Mouse (Mus musculus) thymus, postnatal 10 days (tissue): ENCODE measurements around the gene Platr17.
"Not testable (repeated sequence)": the region's sequence is repeated elsewhere in the genome, so short reads cannot be mapped to it uniquely, and the experiment has no call there.

Source experiments
- DNase-seq, 2 experiments: peaks; one replicate each; pipeline ENCODE4 v3.0.0; 2021; ENCODE audit warnings: low spot score in 2 of 2

Gene Platr17

GRCm38 (mm10) chr17:33904835-33905234 lies at the start of gene Platr17:
Gene Platr17 (plus strand): TSS chr17:33905135.
- not testable (repeated sequence) for DNase-seq

- DNase-seq, result no peak
Observed at GRCm38 (mm10) chr17:33857816-33858215, 47.1 kb upstream of the Platr17 start.

- DNase-seq, result peak; percentile 51 to 67
Observed at GRCm38 (mm10) chr17:33865330-33866030, 39.5 kb upstream of the Platr17 start.

GRCm38 (mm10) chr17:33873537-33873936 lies 31.4 kb upstream of the Platr17 start, which contains the start of gene Gm7029:
Gene Gm7029 (plus strand): TSS chr17:33873837.
- DNase-seq, result not testable (repeated sequence)

GRCm38 (mm10) chr17:33874411-33874810 lies 30.5 kb upstream of the Platr17 start:
- peak in 1 of 2 experiments; percentile 10 for DNase-seq

- DNase-seq, result not testable (repeated sequence)
Observed at GRCm38 (mm10) chr17:33875797-33876196, 29.1 kb upstream of the Platr17 start.

- not testable (repeated sequence) for DNase-seq
Observed at GRCm38 (mm10) chr17:33884320-33884719, 20.6 kb upstream of the Platr17 start.

- not testable (repeated sequence) for DNase-seq
Observed at GRCm38 (mm10) chr17:33887802-33888201, 17.1 kb upstream of the Platr17 start.

GRCm38 (mm10) chr17:33888230-33888629 lies 16.7 kb upstream of the Platr17 start:
- DNase-seq, result not testable (repeated sequence)

GRCm38 (mm10) chr17:33889941-33890532 lies 14.9 kb upstream of the Platr17 start:
- DNase-seq, result not testable (repeated sequence)

GRCm38 (mm10) chr17:33890533-33891059 lies 14.3 kb upstream of the Platr17 start, which contains the start of gene Kifc1:
Gene Kifc1 (minus strand): TSS chr17:33890661.
- peak; percentile 99 for DNase-seq

- no peak for DNase-seq
Observed at GRCm38 (mm10) chr17:33891357-33891756, 13.6 kb upstream of the Platr17 start.

GRCm38 (mm10) chr17:33891892-33892291 lies 13.0 kb upstream of the Platr17 start:
- DNase-seq, result not testable (repeated sequence)

GRCm38 (mm10) chr17:33892429-33892828 lies 12.5 kb upstream of the Platr17 start:
- no peak for DNase-seq

GRCm38 (mm10) chr17:33893011-33893410 lies 11.9 kb upstream of the Platr17 start:
- DNase-seq, result not testable (repeated sequence)

- no peak for DNase-seq
Observed at GRCm38 (mm10) chr17:33897114-33897794, 7.7 kb upstream of the Platr17 start.

- DNase-seq, result not testable (repeated sequence)
Observed at GRCm38 (mm10) chr17:33898193-33898592, 6.7 kb upstream of the Platr17 start.

- DNase-seq, result no peak
Observed at GRCm38 (mm10) chr17:33899642-33900041, 5.3 kb upstream of the Platr17 start.

- no peak for DNase-seq
Observed at GRCm38 (mm10) chr17:33900281-33900988, 4.5 kb upstream of the Platr17 start.

- DNase-seq, result no peak
Observed at GRCm38 (mm10) chr17:33900989-33901314, 4.0 kb upstream of the Platr17 start.

GRCm38 (mm10) chr17:33901653-33902052 lies 3.3 kb upstream of the Platr17 start:
- DNase-seq, result no peak

- DNase-seq, result no peak
Observed at GRCm38 (mm10) chr17:33902079-33902478, 2.9 kb upstream of the Platr17 start.
